Mouse (Mus musculus) CD4-positive naive resting alpha-beta T cell, adult 57 days (primary cell): ENCODE results near the gene Tex26. TPM values are rescaled to one million over a fixed set of nuclear protein-coding genes. Genes with fewer than 3 reads are reported as not detected.

Experiments
- total RNA-seq: library from RNA; stranded (reverse); gene quantifications from one replicate; pipeline ENCODE4 v1.2.4, GENCODE M21; 2023

Gene Tex26
- not detected for total RNA-seq

GRCm38 (mm10) chr5:149439531-149440179, at the start of gene Tex26:
Gene Tex26 (plus strand): TSS chr5:149439660.

GRCm38 (mm10) chr5:149411509-149412193, 27.8 kb upstream of the Tex26 start, which contains the start of gene Medag:
Gene Medag (plus strand): TSS chr5:149411749.

Other genes starting within 250 kb of the Tex26 start
- gene Alox5ap, start 174.9 kb upstream of the Tex26 start, total RNA-seq, result 7.7 TPM
- gene Medag, start 27.9 kb upstream of the Tex26 start, total RNA-seq, result 0.65 TPM
- not detected for gene Wdr95, start 89.0 kb downstream of the Tex26 start, total RNA-seq
- 229 TPM for gene Hsph1, start 196.7 kb downstream of the Tex26 start, total RNA-seq
- gene B3glct, start 238.6 kb downstream of the Tex26 start, total RNA-seq, result 3.9 TPM